Mouse (Mus musculus) ES-CJ7 (cell line): ENCODE measurements around the gene Smg6.

ENCODE experiments used
- DNase-seq: peaks from one replicate; pipeline ENCODE4 v3.0.0; 2011; ENCODE audit warnings: low read depth, low spot score

Gene Smg6

GRCm38 (mm10) chr11:75147106-75147845 is 221.7 kb downstream of the Smg6 start:
- DNase-seq = no peak

GRCm38 (mm10) chr11:75147846-75148168 is 222.2 kb downstream of the Smg6 start:
- DNase-seq = peak; percentile 42

GRCm38 (mm10) chr11:75148332-75149035 is 222.9 kb downstream of the Smg6 start:
- no peak for DNase-seq

GRCm38 (mm10) chr11:75150346-75150745 is 224.7 kb downstream of the Smg6 start:
- no peak for DNase-seq

GRCm38 (mm10) chr11:75152603-75153557 is 227.3 kb downstream of the Smg6 start:
- no peak for DNase-seq

- DNase-seq = no peak
These were observed 228.5 kb downstream of the Smg6 start for GRCm38 (mm10) chr11:75154053-75154585.

GRCm38 (mm10) chr11:75155985-75156384 is 230.4 kb downstream of the Smg6 start:
- no peak for DNase-seq

- no peak for DNase-seq
These were observed 230.8 kb downstream of the Smg6 start for GRCm38 (mm10) chr11:75156416-75156815.

GRCm38 (mm10) chr11:75157037-75157436 is 231.4 kb downstream of the Smg6 start:
- no peak for DNase-seq

GRCm38 (mm10) chr11:75157901-75158300 is 232.3 kb downstream of the Smg6 start:
- DNase-seq = no peak

- no peak for DNase-seq
These were observed 232.8 kb downstream of the Smg6 start for GRCm38 (mm10) chr11:75158432-75158831.

GRCm38 (mm10) chr11:75159564-75159963 is 233.9 kb downstream of the Smg6 start:
- DNase-seq = no peak

GRCm38 (mm10) chr11:75160954-75161353 is 235.3 kb downstream of the Smg6 start:
- no peak for DNase-seq

- no peak for DNase-seq
These were observed 235.9 kb downstream of the Smg6 start for GRCm38 (mm10) chr11:75161417-75162008.

- no peak for DNase-seq
These were observed 237.0 kb downstream of the Smg6 start for GRCm38 (mm10) chr11:75162591-75163080.

GRCm38 (mm10) chr11:75163379-75163778 is 237.8 kb downstream of the Smg6 start:
- no peak for DNase-seq

GRCm38 (mm10) chr11:75164051-75164450 is 238.4 kb downstream of the Smg6 start:
- DNase-seq = no peak

GRCm38 (mm10) chr11:75164750-75165149 is 239.1 kb downstream of the Smg6 start:
- DNase-seq = peak; percentile 60

- DNase-seq = peak; percentile 86
These were observed 240.0 kb downstream of the Smg6 start for GRCm38 (mm10) chr11:75165441-75166192.

- no peak for DNase-seq
These were observed 240.7 kb downstream of the Smg6 start for GRCm38 (mm10) chr11:75166193-75166842.
